Mouse (Mus musculus) layer of hippocampus, postnatal 10 days (tissue): ENCODE measurements at regions not wholly inside any gene's neighbourhood (a gene's known extent, or its start where the extent isn't known, plus 50 kb on each side); places are given as distances from the start of the nearest gene placed in this dataset.
"Not testable (repeated sequence)": the region's sequence is repeated elsewhere in the genome, so short reads cannot be mapped to it uniquely, and the experiment has no call there.

Experiments
- DNase-seq, 2 experiments: peaks; one replicate each; pipeline ENCODE4 v3.0.0; 2021; ENCODE audit warnings: low spot score in 2 of 2

- no peak for DNase-seq
These were observed 103.9 kb upstream of the Arhgap20 start for GRCm38 (mm10) chr9:51660908-51661874.

- no peak for DNase-seq
These were observed 103.2 kb upstream of the Arhgap20 start for GRCm38 (mm10) chr9:51661911-51662310.

GRCm38 (mm10) chr9:51664353-51664752, 100.8 kb upstream of the Arhgap20 start:
- DNase-seq: no peak

GRCm38 (mm10) chr9:51664876-51665275, 100.3 kb upstream of the Arhgap20 start:
- no peak for DNase-seq

GRCm38 (mm10) chr9:51668976-51669375, 96.2 kb upstream of the Arhgap20 start:
- DNase-seq: not testable (repeated sequence)

- no peak for DNase-seq
These were observed 94.6 kb upstream of the Arhgap20 start for GRCm38 (mm10) chr9:51670531-51670930.

- peak; percentile 8 to 14 for DNase-seq
These were observed 78.6 kb upstream of the Arhgap20 start for GRCm38 (mm10) chr9:51686536-51686935.

- peak; percentile 17 to 35 for DNase-seq
These were observed 50.8 kb upstream of the Arhgap20 start for GRCm38 (mm10) chr9:51714326-51714725.
